Mouse (Mus musculus) spleen, postnatal 4 days (tissue): ENCODE measurements around the gene Tpx2.

Experiments used
- DNase-seq, 2 experiments: peaks; one replicate each; pipeline ENCODE4 v3.0.0; 2022; ENCODE audit warnings: low spot score in 2 of 2

The Tpx2 gene

DNA sequence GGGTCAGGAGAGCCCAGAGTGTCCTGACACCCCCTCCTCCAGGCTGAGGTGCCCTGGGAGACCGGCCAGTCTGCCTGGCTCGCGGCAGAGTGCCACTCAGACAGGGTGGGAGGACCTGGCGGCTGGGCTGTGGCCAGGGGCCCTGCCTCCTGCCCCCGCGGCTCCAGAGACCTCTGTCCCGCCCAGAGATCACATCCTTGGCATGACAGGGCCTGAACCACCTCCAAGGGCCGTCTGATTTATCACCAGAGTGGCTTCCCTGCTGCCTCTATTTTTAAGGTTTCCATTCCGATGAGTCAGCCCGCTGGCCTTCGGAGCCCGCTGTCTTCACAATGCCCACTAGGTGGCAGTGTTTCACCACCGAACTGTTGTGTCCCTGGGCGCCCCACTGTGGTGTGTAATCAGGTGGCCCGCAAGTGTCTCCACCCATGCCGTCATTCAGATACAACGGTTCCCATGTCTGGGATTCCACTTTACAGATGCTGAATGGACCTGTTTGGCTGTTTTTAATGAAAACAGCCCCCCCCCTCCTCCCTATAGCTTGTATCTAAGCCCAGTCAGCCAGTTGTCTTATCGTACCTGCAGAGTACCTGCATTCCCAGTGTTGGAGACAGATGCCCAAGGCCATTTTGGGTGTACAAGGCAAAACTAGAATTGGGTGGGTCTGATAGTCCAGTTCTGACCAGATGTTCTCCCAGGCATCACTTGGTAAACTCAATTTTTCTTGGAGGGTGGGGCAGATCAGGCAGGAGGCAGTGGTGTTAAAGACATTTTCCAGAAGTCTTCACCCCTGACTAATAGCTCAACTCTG lies 66.8 kb downstream of the Tpx2 start:
- peak; percentile 78 to 90 for DNase-seq

DNA sequence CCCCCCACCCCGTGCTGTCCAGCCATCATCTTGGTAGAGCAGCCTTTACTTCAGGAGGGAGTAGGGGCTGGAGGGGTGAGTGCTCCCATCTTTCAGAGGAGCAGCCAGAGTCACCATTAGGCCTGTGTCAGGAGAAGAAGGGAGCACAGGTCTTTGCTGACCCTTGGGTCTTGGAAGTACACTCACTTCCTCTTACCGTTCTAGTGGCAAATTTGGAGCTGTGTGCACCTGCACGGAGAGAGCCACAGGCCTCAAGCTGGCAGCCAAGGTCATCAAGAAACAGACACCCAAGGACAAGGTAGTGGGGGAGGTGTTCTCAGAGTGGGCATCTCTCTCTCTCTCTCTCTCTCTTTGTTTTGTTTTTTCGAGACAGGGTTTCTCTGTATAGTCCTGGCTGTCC lies 67.7 kb downstream of the Tpx2 start:
- no peak for DNase-seq

DNA sequence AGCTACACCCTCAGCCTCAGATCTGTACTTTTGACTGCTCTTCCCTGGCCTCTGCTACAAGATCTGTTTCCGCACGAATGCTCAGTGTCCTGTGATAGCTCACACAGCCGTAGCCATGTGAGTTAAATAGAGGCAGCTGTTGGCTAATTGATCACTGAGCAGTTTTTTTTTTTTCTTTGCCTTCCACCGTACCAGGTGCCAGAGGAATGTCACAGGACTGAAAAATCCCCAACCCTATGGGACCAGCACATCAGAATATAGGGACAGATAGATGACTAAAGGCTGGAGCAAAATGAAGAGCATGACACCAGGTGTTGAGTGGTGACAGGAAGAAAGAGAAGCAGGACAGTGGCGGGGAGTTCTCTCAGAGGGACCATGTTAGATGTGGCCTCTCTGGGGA lies 68.3 kb downstream of the Tpx2 start:
- no peak for DNase-seq

DNA sequence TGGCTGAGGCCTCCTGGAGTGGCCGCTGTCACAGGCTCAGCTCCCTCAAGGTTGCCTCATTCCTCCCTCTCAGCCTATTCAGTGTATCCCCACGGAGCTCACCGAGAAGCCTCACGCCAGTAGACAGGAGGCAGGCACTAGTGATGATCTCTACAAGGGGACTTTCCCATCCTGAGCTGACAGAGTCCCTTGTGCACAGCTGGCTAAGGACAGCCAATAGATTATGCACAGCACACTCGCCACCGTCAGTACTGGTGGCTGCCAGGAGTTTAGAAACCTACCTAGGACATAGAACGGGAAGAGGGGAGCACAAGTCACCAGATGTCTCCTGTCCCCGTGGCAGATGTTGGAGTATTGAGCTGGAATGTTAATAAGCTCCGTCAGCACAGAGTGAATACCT lies 69.9 kb downstream of the Tpx2 start:
- no peak for DNase-seq

DNA sequence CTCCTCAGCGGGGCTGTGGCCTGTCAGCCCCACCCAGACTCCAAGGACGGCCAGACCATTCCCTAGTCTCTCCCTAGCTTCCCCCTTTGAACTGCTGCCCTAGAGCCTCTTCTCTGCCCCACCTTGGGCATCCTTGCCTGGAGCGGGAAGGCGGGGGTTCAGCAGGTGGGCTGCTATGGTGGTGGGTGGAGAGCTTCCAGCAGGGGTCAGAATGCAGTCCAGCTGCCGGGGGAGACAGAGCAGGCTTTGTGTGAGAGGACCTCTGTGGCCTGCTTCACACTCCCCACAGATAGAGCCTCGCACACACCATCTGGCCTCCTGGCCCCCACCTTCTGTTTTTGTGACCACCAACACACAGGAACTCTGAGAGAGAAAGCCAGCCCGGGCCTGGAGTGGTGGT lies 74.6 kb downstream of the Tpx2 start:
- DNase-seq: no peak

DNA sequence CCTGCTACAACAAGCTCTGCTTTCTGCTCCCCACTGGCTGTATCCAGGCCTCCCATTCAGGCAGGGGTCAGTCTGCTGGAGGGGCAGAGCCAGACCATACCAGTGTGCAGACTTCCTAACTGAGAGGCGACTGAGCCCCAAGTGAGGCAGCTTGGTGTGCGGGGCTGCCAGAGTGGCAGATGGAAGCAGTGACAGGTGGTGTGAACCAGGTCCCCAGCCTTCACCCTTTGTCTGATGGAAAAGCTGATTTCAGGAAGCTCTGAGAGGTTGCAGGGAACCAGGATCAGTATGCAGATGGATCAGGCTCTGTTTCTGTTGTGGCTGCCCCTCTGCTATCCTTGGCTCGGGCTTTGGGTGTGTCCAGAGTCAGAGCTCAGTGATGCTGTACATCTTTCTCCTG lies 75.9 kb downstream of the Tpx2 start:
- DNase-seq: no peak

DNA sequence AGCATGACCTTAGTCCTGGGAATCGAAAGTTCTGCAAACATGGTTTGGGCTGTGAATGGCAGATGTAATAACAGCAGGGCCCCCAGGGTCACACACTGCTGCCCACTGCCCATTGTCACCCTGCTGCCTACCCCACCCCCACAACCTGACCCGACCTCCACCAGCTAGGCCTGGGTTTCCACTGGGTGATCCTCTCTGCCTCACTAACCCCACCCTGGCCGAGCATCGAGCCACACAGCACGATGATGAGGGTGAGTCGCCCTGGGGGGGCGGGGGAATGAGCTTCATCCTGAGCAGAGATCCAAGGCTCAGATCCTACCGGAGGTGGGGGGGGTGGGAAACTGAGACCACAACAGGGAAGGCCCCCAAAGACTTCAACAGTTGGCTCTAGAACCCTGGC lies 76.4 kb downstream of the Tpx2 start:
- no peak for DNase-seq

DNA sequence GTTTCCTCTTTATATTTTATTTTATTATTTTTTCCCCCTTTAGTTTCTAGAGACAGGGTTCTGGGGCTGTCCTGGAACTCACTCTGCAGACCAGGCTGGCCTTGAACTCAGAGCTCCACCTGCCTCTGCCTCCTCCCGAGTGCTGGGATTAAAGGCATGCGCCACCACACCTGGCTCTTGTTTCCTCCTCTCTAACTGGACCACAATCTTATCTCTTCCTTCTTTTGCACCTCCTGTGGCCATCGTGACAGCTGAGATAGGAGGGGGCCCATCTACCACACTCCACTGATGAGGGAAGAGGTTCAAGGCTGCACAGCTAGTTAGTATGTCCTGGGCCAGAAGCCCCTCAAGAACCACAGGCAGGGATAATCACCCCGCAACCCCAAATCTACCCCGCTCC lies 76.8 kb downstream of the Tpx2 start:
- DNase-seq: no peak

DNA sequence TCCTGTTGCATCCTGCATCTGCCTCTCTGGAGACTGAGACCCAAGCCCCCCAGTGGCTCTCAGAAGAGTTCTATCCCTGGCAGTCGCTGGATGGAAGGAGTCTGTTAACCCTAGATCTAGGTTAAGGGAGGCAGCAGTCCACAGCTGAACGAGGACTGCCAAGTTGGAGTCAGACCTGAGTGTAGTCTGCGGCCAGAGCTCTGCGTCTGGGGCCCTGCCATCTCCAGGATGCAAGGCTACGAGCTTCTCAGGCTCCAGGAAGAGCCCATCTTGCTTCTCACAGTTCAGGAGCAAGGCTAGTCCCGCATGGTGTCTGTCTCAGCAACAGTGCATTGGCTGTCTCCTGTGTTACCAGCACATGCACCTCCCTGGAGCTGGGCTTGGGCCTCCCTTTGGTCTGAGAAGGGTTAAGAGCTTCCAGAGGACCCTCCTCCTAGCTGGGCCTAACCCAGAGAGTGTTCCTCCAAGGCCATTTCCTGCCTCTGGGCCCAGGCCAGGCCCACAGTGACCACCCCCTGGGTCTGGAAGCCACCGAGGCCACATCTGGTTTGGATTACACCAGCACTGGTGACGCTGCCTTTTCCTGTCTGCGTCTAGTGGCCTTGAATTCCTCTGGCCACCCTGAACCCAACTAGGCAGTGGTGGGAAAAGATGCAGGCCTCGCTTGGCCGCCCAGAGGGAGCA lies 77.6 kb downstream of the Tpx2 start:
- peak in 1 of 2 experiments; percentile 39 for DNase-seq

DNA sequence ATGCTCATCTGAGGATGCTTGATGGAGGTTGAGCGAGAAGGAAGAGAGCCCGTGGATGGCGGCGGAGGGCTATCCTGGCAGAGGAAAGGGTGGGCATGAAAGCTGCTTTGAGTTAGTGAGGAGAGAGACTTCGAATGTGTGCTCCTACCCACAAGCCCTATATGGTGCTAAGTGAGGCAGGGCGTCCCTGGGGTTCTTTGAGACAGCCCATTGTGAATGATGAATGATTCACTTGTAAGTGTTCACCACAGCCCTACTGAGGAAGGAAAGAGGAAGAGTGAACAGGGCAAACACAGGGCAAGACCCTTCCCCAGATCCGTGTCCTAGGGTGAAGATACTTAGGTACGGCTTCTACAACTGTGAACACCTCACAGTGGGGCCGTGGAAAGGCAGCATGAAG lies 79.1 kb downstream of the Tpx2 start:
- no peak for DNase-seq

DNA sequence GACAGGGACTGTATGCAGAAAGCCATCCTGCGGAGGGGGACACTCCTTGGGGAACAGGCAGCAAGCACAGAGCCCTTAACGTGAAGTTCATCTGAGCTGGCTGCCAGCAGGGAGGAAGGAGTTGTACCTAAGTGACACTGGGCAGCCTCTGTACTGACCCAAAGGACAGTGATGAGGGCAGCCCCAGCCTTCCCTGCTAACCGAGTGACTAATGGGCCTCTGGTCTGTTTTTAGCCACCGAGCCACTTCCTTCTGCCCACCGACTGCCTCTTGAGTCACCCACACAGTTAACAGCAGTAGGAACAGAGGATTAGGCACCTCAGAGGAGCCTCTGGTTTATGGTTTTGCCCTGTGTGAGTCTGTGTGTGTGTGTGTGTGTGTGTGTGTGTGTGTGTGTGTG lies 79.6 kb downstream of the Tpx2 start:
- DNase-seq: no peak

DNA sequence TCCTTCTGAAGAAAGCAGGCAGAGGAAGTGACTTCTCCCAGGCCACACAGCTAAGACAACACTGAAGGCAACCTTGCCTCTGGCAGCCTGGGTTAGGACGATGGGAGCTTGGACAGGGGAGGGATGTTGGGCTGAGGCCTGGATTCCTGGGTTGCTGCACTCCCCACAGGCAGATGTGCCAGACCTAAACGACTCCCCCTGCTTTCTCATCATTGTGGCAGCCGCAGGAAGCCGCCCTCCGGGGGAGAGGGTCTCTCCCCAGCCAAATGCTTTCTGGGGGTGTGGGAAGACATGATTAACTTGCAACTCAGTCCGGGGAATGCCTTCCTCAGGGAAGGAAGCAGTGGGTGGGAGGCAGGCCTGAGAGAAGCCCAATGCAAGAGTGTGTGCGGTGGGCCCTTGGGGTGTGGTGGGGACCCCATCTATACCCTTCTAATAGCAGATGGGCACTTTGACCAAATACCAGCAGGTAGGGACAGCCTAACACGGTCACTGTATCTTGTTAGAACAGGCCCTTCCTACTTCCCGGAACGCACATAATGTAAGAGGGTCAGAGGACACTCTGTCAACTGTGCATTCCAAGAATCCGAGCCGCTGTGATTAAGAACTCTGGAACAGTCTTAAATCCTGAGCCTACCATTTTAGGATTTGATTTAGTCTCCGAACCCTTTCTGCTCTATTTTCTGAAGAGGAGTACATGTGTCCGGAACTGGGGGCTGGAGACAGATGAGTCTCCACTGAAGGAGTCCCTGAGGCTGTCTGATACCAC lies 80.6 kb downstream of the Tpx2 start:
- no peak for DNase-seq

DNA sequence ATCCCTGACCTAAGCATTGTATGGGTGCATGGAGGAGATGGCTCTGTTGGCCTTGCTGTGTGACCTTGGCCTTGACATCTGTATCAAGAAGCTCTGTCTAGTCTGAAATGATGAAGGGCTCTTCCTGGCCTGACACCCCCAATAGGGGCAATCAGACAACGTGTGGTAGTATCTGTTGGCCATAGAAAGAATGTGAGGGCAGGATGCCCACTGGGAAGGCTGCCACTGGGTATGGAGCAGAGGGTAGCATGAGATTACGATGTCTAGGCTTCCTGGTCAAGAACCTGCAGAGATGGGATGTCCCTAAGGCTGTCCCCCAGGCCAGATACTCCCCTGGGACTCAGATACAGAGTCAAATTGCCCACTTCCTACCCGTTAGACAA lies 81.2 kb downstream of the Tpx2 start:
- no peak for DNase-seq

DNA sequence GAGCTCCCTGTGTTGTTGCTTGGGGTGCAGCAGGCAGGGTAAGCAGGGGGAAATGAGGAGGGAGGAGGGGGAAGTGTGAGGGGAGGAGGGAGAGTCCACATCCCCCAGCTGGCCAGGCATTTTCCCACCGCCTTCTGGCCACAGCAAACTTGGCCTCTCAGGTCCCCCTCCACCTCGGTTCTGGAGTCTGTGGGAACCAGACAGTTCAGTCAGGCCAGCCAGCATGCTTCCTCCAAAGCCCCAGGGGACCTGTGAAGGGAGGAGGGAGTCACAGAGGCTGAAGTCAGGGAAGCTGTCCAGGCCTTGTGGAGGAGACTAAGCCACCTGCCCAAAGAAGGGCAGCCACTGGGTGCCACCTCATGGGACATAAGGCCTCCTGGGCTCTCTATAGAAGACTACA lies 82.5 kb downstream of the Tpx2 start:
- DNase-seq: no peak

DNA sequence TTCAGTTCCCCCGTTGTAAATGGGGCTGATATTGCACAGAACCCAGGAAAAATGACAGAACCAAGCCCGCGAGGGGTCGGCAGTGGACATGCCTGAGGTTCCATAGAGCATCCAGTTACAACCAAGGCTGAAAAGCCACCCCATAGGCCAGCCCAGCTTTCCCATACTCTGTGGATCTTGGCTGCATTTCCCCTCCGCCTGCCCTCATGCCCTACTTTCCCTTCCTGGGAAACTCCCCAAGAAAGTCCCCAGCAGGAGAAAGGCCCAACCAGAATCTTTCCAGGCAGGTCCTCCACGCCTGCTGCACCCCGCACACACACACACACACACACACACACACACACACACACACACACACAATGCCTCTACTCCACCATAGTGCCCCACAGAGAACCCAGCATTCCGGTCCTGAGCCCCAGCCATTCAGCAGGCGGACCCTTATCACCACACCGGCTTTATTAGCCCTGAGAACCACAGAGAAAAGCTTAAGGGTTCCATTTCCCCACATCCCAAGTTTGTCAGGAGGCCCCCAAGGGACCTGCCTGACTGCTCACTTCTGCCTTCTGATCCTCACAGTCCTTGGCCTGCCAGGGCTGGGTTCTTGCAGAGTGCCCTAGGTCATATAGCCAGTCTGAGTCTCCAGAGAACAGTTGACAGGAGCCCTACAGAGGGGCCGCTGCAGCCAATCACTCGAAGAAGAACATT lies 83.8 kb downstream of the Tpx2 start:
- no peak for DNase-seq

DNA sequence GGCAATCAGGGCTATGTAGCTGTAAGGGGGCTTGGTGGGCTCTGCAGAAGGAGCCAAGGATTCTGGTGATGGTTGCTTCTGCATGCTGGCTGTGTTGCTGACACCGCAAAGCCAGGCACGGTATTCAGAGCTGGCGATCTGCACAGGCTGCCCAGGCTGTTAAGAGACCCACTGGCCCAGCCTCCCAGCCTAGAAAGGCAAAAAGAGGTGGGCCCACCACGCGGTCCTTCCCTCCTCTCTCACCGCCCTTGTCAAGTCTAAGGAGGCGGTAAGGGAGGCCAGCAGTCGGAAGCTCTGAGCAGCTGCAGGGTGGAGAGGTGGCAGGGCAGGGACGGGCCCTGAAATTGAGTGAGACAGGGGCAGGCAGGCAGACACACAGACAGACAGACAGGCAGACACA lies 85.3 kb downstream of the Tpx2 start, which contains the start of gene Foxs1:
Gene Foxs1 (minus strand): TSS at position 161 of the 400 bp plus-strand sequence.
- DNase-seq: no peak

DNA sequence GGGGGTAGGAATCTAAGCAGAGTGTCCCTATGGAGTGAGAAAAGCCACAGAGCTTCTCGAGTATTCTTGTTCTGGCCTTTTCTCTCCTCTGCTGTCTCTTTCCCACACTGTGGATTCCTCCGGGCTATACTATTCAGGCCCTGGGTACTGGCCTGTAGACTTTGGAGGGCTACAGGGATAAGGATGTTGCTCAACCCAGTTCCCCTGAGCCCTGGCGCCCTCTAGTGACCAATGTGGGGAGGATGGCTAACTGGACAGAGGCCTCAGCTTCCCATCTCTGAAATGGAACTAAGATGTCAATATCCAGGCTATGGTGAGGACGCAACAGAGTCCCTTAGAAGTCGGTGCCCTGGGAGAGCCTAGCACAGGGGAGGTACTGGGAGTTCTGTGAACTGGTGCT lies 85.8 kb downstream of the Tpx2 start:
- DNase-seq: peak; percentile 54 to 82

DNA sequence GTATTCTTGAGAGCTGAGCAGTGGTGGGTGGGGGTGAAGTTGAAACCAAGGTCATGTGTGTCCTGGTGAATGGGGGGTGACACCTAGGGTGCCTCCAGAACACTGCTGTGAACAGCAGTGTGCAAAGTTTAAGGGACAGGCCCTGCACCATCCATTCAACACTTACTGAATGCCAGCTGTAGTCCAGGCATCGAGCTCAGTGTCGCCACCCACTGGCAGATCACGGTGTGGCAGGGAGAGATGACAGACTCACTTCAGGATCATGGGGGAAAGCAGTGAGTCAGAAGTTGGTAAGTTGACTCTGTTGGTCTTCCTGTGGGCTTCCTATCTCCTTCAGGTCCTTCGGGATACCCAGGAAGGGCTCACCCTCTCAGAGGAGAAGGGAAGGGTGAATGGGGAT lies 92.1 kb downstream of the Tpx2 start:
- DNase-seq: peak; percentile 57 to 85

DNA sequence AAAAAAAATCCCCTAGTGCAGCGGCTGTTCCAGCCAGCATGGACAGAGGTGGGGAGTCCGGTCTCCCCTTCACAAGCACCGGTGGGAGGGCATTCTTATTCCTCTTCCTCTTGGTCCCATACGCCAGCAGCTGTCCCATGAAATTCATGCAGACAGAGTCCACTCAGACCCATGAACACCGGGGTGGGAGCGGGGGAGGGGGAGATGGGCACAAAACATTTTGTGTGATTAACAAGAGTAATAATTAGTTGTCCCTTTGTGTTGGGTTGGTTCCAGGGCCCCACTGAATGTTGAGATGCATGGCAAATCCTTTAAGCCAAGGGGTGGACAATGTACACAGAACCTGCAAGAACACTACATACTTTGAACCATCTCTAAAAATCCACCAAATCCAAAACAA lies 93.3 kb downstream of the Tpx2 start:
- peak in 1 of 2 experiments; percentile 47 for DNase-seq

DNA sequence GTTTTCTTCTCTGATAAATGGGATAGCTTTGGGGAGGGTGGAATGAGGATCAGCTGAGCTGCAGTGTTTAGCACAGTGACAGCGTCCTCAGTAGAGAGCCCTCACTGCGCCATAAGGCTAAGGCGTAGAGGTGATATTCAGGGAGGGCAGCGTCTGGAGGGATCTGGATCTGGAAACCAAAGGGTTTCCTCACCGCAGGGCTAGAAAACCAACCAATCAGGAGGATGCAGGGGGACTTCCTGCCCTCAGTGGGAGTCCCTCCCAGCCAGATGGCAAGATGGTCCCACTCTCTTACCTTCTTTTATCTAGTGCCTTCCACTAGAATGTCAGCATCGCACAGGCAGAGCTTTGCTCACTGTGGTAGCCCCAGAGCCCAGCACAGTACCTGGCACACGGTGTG lies 94.0 kb downstream of the Tpx2 start:
- peak in 1 of 2 experiments; percentile 41 for DNase-seq

DNA sequence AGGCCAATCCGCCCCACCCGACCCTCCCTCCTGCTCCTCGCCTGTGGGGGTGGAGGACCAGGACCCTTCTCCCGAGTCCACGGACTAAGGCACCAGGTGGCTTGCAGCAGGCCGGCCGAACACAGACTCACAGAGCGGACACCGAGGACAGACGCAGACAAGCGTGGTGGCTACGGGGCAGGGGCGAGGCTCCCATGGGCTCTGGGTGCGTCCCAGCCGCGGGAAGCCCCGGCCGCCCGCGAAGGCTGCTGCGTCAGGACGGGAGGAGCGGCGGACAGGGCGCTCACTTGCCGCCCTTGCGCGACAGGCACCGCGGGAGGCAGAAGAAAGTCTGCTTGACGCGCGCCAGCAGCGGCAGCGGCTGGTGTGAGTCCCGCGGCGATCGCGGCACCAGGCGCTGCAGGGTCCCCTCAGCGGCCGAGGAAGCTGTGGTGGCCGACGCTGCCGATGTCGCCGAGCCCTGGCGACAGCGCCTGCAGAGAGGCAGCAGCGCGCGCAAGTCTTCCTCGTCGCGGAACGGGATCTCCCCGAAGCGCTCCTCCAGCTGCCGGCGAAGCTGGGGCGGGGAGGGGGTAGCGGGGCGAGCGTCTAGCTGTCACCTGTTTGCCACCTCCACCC lies 95.2 kb downstream of the Tpx2 start:
- DNase-seq: peak in 1 of 2 experiments; percentile 62

DNA sequence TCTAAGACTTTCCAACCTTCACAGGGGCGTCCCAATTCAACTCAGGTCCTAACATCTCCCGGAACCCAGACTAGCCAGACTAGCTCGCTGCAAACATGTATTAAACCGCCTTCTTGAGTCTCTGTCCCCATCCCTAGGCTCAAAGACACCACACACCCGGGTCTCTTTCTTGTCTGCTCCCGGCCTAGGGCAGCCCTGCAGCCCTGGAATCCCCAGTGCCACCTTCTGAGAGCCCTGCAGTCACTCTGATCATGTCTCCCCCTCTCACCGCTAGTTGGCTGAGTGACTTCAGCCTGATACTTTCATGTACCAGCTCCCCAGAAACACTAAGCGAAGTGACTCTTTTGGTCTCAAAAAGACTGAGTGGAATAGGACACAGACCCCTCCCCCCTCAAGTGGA lies 95.8 kb downstream of the Tpx2 start:
- DNase-seq: no peak
